Mouse (Mus musculus): ENCODE results near the gene Slc25a4.
"Not testable (repeated sequence)": the region's sequence is repeated elsewhere in the genome, so short reads cannot be mapped to it uniquely, and the experiment has no call there.

The Slc25a4 gene

GRCm38 (mm10) chr8:46210404-46211315, at the start of gene Slc25a4:
Gene Slc25a4 (minus strand): TSS chr8:46211284.
- DNase-seq (ENCODE audit: low spot score in 2 of 2), result peak; percentile 96 to 98

- DNase-seq (ENCODE audit: low spot score in 2 of 2), result no peak
Observed at GRCm38 (mm10) chr8:46257921-46258682, 47.0 kb upstream of the Slc25a4 start.

DNA sequence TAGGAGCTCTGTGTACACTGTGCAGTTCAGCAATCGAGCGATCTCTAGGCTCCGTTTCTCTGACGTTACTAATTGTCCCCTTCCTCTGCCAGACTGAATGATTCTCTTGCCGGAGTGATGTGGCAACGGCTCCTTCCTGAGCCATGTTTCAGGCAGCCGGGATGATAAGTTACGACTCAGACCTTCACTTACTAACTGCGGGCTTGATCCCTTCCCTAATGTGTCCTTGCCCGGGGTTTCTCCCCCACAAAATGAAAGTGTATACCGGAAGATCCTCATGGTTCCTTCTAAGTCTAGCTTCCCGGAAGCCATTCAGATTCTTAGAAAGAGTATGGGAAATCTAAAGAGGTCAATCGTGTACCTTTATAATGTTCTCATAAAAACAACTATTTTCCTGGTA, 41.4 kb upstream of the Slc25a4 start:
- no peak for DNase-seq (ENCODE audit: low spot score in 2 of 2)

- DNase-seq (ENCODE audit: low spot score in 2 of 2), result no peak
Observed at GRCm38 (mm10) chr8:46251561-46251960, 40.5 kb upstream of the Slc25a4 start.

DNA sequence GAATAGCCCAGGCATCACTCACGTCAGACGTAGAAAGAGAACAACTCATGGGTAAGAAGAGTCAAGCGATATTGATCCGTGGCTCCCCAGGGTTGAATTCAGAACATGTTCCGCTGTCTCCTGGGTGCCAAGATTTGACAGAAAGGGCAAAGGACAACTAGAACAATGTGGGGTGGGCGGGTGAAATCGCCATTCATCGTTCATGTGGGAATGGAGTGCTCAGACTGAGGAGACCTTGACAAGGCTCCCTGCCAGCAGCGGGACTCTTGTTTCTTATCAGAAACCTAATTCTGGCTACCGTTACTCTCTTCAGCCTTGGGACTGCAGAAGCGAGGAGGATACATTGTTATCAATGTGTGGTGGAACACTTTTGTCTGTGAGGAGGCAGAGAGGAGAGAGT, 35.3 kb upstream of the Slc25a4 start:
- DNase-seq (ENCODE audit: low spot score in 2 of 2), result no peak

GRCm38 (mm10) chr8:46242946-46243345, 31.9 kb upstream of the Slc25a4 start:
- no peak for DNase-seq (ENCODE audit: low spot score in 2 of 2)

DNA sequence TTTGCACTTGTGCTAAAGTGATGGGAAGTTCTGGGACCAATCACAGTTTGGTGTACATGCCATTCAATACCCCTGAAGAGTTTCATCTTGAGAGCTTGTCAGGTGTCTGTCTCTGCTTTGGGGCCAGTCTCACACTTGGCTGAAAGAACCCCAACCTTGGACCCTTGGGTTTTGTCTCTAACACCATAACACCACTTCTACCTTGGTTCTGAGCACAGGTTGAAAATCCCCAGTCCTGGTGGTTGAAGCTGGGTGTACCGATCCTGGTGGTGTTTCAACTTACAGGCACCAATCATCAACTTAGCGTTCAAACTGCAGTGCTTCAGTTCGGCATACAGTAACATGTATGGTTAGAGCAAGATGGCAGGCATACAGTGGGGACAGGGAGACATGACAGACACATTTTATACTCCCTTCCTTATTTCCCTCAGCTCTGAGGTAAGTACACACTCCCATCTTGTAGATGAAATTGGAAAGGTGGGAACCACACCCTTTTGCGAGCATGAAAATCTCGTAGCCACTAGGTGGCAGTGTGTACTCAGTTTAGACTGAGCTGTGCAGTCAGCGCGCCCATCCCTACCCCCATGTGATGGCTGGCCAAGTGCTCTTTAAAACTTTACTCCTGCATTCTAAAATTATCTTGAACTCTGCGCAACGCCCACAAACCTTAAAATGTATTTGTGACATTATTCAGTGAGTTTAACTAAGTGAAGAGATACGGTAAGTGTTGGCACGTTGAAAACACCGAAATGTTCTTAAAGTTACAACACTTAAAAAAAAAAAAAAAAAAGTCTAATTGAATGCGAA, 30.7 kb upstream of the Slc25a4 start:
- DNase-seq (ENCODE audit: low spot score in 2 of 2), result peak; percentile 71 to 78

GRCm38 (mm10) chr8:46236441-46237223, 25.5 kb upstream of the Slc25a4 start:
- DNase-seq (ENCODE audit: low spot score in 2 of 2), result no peak

DNA sequence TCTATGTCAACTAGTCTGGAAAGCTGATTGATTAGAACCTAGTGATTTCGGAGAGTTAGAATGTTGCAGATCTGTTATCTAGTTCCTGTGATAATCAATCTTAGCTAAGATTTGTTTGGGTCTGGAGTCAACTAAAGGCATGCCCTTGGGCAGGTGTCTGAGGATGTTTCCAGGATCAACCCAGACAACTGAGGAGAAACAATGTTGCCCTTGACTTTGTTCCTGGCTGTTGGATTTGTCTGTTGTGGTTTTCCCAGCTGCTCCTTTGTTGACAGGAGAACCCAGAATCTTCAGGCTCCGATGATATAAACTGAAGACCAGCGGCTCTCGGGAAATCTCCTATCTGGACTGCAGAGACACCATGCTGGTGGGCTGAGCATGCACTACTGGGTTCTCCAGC, 23.7 kb upstream of the Slc25a4 start:
- no peak for DNase-seq (ENCODE audit: low spot score in 2 of 2)

DNA sequence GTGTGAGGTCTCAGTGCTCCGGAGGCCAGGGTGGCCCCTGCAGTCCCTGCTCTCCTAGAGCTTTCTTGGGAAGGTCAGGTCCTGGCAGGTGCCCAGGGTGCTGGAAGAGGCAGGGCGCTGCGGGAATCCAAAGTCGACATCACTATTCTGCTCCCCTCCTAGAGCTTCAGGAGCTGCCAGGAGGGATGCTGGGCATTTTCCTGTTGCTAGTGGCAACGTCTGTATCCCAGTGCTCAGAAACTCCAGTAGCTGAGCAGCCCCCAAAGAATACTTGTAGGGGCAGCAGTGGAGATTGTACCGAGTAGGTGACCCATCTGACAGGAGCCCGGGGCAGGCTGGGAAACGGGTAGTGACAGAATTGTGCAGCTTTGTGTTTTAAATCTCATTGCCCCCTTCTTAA, 21.7 kb upstream of the Slc25a4 start:
- DNase-seq (ENCODE audit: low spot score in 2 of 2), result no peak

DNA sequence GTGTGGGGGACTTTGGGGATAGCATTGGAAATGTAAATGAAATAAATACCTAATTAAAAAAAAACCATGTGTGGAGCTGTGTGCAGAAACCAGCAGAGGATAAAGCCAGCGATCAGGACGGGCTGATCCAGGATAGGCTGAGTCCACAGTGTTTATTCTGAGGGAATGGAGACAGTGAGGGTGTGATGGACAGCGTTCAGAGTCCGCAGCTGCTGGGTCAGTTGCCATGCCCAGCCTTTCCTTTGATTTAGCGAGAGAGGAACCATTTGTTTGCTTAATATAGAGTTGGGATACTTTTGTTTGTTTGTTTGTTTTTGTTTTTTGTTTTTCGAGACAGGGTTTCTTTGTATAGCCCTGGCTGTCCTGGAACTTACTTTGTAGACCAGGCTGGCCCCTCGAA, 20.9 kb upstream of the Slc25a4 start:
- DNase-seq (ENCODE audit: low spot score in 2 of 2), result not testable (repeated sequence)

DNA sequence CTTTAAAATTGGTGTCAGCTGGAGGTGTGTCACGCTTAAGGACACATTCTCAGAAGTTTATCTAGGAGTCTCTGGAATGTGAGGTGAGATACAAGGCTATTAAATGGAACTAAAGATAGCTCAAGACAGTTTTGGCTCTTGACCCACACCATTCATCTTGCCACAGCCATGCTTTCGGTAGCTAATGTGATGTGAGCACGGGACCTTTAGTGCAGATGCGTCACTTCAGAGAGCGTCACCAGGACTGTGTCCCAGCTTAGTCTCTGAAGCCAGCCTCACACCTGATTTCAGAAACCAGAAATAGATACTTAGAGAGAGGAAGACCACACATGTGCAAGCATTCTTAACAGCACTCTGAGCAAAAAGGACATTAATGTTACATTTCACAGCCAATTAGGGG, 15.5 kb upstream of the Slc25a4 start:
- no peak for DNase-seq (ENCODE audit: low spot score in 2 of 2)

DNA sequence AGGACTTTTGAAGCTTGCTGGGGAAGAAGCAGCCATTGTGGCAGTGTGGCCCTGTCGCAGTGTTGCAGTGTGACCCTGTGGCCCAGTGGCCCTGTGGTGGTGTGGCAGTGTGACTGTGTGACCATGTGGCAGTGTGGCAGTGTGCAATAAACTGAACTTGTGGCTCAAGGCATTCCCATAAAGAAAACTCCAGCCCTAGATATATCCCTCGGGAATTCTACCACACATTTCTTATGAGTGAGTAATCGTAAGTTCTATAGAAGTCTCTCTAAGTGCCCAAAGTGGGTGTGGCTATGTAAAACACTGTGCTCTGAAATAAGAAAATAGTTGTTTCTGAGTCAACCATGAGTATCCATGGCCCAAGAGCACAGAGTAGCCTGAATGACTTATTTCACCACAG, 14.4 kb upstream of the Slc25a4 start:
- DNase-seq (ENCODE audit: low spot score in 2 of 2), result no peak

DNA sequence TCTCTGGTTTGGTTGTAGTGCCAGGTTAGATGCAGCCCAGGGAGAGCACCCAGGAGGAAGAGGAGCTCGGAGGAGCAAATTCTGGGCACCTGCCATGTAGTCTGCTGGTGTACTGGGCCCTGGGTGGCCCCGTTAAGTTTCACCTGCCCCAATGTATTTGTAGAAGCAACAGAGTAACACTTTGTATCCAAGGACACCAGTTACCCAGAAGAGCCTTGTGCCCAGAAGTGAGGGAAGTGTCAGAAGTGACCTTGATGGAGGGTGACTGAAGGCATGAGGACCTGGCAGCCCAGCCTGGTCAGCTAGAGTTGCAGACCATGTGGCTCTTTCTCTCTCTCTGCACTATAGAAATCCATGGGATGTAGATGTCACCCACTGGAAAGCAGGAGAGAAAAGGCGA, 9.5 kb upstream of the Slc25a4 start:
- no peak for DNase-seq (ENCODE audit: low spot score in 2 of 2)

DNA sequence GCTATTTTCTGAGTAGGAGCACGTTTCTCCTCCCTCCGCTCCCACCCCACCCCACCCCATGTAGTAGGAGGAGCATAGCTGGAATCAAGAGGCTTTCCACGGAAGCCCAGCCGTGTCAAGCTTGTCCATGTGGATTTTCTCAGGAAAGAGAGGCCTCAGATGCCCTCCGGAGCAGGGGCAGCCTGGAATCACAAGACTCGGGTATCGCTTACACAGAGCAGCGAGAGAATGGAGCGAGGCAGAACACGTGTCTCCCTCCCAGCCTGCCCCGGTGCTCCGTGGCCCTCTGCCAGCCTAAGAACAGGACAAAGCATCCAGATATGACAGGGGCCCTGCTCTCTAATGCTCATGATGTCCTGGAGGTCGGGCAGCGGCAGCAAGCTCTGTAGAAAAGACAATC, 5.8 kb upstream of the Slc25a4 start:
- peak; percentile 43 to 62 for DNase-seq (ENCODE audit: low spot score in 2 of 2)

DNA sequence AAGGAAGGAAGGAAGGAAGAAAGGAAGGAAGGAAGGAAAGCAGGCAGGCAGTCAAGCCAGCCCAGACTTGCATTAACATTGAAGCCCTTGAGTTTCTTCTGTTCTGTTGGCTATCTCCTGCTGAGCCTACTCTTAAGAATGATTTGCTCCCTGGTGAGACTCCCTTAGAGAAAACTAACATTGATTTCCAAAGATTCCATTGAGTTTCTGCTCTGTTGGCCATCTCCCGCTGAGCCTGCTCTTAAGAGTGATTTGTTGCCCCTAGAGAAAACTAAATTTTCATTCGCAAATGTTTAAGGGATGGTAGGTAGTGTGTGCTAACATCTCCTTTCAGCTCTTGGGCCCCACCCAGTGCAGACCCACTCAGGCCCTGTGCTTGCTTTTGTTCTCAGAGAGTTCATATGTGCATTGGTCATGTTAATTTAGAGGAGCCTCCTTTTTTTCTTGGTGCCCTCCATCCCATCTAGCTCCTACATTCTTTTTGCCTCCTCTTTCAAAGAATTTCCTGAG, 2.9 kb upstream of the Slc25a4 start:
- no peak for DNase-seq (ENCODE audit: low spot score in 2 of 2)

DNA sequence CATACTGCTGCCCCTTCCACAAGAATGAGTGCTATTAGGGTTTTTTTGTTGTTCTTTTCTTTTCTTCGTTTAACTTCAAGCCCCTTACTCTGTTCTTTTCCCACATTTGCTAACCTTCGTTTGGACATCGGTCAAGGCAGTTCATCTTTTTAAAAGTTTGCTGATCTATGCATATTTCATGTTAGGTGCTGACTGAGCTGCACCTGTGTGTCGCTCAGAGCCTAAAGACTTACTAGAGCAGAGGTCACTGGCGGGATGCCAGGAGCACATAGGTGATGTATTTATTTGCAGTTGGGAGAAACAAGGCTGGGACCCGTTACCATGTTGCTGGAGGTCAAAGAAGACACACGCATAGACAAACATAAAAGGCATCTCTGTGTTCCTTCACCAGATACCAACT, 1.1 kb upstream of the Slc25a4 start:
- no peak for DNase-seq (ENCODE audit: low spot score in 2 of 2)

- DNase-seq (ENCODE audit: low spot score in 2 of 2), result peak; percentile 38 to 49
Observed at GRCm38 (mm10) chr8:46211611-46212071, 557 bp upstream of the Slc25a4 start.

GRCm38 (mm10) chr8:46209057-46209456, 2.0 kb downstream of the Slc25a4 start:
- no peak for DNase-seq (ENCODE audit: low spot score in 2 of 2)

- peak in 1 of 2 experiments; percentile 56 for DNase-seq (ENCODE audit: low spot score in 2 of 2)
Observed at GRCm38 (mm10) chr8:46208354-46208753, 2.7 kb downstream of the Slc25a4 start.

GRCm38 (mm10) chr8:46206107-46206506, 5.0 kb downstream of the Slc25a4 start:
- no peak for DNase-seq (ENCODE audit: low spot score in 2 of 2)

Measured in frontal cortex, postnatal 36 days (tissue).